Mouse (Mus musculus) C2C12 (cell line): ENCODE measurements around the gene Pgm5.

Experiments used
- CEBPB ChIP-seq: IDR thresholded peaks from one replicate; pipeline ENCODE4 v1.6.1; 2011; ENCODE audit warnings: low read depth, mild to moderate bottlenecking, control low read depth, moderate library complexity
- CTCF ChIP-seq: IDR thresholded peaks from one replicate; pipeline ENCODE4 v1.5.1; 2011; ENCODE audit not compliant: control insufficient read depth, insufficient read depth, insufficient read length
- FOSL1 ChIP-seq: IDR thresholded peaks from one replicate; pipeline ENCODE4 v1.8.0; 2011; ENCODE audit warnings: mild to moderate bottlenecking, low read length; ENCODE audit not compliant: poor library complexity, insufficient read depth, severe bottlenecking
- MYOD1 ChIP-seq: IDR thresholded peaks from one replicate; pipeline ENCODE4 v1.6.1; 2011; ENCODE audit warnings: low read depth; ENCODE audit not compliant: control insufficient read depth, insufficient read length
- MYOG ChIP-seq: IDR thresholded peaks from one replicate; pipeline ENCODE4 v1.6.1; 2011; ENCODE audit not compliant: control insufficient read depth, insufficient read length; ENCODE audit errors: extremely low read depth
- USF1 ChIP-seq: IDR thresholded peaks from one replicate; pipeline ENCODE4 v1.6.1; 2011; ENCODE audit warnings: low read depth, mild to moderate bottlenecking, control low read depth, moderate library complexity

GRCm38 (mm10) chr19:24899578-24900544 is 38.2 kb upstream of the Pgm5 start:
- TF ChIP-seq CTCF (no peak), CEBPB (no peak), MYOD1 (no peak), MYOG (no peak), USF1 (no peak), FOSL1 (no peak)
